Mouse (Mus musculus): Measurements from ENCODE around the gene E2f4. TPM values are rescaled to one million over a fixed set of nuclear protein-coding genes. Genes with fewer than 3 reads are reported as not detected.

Gene E2f4
- 10 to 100 TPM; 36.3 to 41.6 TPM for total RNA-seq (2021)
- long read RNA-seq, experiment 1, transcript E2f4-201 (10 exons, 1,993 nt), result major isoform, 44 of 60 reads
- long read RNA-seq, experiment 1, partial matches to known transcripts, result 8 of 60 reads
- long read RNA-seq, experiment 1, other reads (novel, unspliced or antisense), result 8 of 60 reads
- long read RNA-seq, experiment 2, transcript E2f4-201 (10 exons, 1,993 nt), result major isoform, 47 of 54 reads
- long read RNA-seq, experiment 2, partial matches to known transcripts, result 2 of 54 reads
- long read RNA-seq, experiment 2, other reads (novel, unspliced or antisense), result 5 of 54 reads

GRCm38 (mm10) chr8:105297511-105298192, at the start of gene E2f4:
E2f4 (plus strand) TSS chr8:105297663.
- DNase-seq, result peak; percentile 95

DNA sequence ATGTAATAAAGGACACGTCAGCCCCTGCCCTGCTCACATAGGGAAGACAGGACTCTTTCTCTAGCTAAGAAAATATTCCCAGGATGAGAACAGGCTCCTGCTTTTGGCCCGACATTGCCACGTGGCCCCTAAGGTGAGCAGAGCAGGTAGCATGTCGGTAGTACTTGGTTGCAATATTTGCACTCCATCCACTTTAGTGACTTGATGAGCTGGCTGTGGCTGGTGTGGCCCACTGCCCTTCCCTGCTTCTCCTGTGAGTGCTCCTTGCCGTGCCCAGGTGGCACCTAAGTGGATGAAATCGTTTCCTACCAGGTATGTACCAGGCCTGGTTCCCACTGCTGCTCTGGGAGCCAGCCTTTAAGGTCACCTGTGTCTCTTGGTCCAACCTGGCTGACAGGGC, 45.5 kb upstream of the E2f4 start:
- DNase-seq, result no peak

- DNase-seq, result no peak
Measured at GRCm38 (mm10) chr8:105252680-105253537, 44.6 kb upstream of the E2f4 start.

DNA sequence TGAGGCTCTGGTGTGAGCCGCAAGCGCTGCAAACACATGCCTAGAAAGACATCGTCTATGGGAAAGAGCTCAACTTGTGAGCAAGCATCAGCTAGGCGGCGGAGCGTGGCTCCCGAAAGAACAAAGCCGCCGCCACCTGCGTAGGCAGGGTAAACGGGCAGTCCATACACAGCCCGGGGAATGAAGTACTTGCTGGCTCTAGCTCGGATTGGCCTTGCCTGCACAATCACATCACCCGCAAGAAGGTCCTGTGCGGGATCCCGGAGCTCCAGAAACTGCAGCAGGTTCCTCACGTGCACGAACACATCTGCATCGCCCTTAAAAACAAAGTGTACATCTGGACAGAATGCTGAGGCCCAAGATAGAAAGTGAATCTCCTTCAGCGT, 43.7 kb upstream of the E2f4 start:
- DNase-seq, result no peak

DNA sequence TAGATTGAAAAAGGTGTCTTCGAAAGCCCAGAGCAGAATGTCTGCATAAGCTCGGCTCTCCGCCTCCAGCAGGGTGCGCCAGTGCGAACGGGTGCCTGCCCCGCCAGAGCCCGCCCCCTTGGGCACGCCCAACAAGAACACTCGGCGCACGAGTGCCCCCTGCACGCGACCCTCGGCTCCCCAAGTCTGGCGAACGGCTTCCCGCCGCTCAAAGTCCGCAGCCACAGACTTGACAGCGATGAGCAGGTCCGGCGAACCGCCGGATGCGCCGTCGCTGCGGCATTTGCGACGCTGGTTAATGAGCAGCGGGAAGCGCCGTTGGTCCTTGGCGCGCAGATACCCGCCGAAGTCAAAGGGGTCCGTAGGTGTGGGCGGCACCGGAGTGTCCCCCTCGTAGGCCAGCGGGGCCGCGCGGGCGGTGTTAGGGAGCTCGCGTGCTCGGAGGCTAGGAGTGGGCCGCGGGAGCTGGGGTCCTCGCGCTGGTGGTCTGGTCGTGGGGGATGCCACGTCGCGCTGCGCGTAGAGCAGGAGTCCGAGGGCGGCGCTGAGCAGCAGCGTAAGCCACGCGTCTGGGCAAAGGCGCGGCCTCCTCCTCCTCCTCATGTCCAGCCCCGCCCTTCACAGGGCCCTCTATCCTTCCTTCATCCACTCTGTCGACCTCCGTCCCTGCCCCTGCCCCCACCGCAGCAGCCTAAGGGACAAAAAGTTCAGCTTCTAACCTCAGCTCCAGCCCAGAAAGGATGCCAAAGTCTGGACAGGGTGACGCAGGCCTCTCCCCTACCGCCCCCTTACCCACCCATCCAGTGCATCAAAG, 43.1 kb upstream of the E2f4 start:
- DNase-seq, result peak; percentile 94

- peak; percentile 62 for DNase-seq
Measured at GRCm38 (mm10) chr8:105254966-105255350, 42.5 kb upstream of the E2f4 start, which contains the start of gene B3gnt9. B3gnt9 (minus strand) TSS chr8:105255153.

DNA sequence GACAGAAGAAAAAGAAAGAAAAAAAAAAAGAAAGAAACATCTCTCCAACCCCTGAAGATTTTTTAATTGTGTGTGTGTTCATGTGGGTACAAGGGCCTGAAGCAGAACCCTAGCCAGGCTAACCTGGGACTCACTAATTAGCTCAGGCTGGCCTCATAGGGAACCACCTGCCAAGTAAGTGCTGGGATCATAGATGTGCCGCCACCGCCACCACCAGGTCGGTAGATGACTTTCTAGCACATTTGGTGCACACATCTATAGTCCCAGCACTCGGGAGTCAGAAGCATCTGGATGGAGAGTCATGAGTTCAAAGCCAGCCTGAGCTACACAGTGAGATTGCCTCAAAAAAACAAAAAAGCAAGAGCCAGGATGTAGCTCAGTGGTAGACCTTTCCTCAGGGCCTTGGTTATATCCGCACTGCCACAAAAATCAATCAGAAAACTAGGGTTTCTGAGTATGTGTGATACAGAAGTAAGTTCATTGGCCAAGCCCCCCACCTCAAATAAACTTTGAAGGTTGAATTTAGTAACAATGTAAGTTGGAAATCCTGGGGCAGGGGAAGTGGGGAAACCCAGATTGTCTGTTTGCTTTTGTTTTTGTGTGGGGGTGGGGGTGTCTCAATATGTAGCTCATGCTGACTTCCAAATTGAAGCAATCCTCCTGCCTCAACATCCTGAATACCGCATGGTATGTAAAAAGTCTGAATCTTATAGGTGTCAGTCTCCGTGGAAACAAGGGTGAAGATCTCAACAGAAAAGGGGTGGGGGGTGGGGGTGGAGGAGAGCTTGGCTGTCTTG, 39.9 kb upstream of the E2f4 start:
- DNase-seq, result no peak

- DNase-seq, result peak; percentile 38
Measured at GRCm38 (mm10) chr8:105258911-105259720, 38.3 kb upstream of the E2f4 start.

DNA sequence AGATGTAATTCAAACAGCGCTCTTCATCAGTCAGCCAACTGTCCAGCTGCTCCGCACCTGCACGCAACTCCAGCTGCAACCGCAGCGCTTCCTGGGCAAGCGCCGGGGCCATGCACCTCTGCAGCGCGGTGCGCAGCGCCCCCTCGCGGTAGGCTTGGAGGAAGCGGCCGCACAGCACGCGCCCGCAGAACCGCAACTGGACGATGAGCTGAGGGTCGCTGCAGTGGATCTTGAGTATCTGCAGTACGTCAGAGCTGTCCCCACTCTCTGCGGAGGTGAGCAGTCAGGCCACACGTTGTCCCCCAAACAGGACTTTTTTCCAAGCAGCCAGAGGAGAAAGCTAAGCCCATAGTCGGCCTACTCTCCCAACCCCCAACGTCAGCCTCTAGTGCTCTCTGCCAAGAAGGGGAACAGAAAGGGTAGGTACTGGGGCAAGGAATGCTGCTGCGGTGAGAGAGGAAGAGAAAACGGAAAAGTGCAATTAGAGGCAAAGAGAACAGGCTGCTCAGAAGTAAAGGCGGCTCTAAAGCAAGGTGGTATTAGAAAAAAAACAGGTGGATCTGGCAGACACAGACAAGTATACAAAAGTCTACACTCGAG, 37.6 kb upstream of the E2f4 start:
- DNase-seq, result peak; percentile 90

DNA sequence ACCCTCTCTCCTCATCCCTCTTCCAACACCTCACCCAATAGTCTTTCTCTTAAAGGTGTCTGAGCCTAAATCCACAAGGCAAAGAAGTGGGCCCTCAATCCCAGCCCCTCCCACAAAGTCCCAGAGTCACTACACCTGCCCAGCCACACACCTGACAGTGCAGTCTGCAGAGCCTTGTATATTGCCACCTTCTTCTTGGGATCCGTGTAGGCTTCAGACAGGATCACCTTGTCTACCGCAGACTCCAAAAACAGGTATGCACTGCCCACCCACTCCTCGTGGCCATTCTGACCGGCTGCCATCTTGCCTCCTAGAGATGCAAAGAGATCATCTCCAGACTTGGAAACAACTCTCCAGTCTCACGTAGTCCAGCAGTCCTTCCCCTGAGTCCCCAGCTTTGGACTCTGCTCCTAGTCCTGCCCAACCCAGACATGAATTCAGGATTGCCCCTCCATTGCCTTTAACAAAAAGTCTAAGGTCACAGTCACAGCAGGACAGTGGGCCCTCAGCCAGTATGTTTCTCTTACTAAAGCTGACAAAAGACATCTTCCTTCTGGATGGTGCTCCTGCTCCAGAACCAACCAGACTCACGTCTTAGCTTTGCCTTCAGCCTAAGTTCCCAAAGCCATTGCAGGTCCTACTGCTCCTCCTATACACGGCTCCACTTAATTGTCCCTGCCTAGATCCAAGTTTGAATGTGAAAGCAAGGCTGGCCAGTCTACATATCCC, 36.9 kb upstream of the E2f4 start:
- DNase-seq, result no peak

DNA sequence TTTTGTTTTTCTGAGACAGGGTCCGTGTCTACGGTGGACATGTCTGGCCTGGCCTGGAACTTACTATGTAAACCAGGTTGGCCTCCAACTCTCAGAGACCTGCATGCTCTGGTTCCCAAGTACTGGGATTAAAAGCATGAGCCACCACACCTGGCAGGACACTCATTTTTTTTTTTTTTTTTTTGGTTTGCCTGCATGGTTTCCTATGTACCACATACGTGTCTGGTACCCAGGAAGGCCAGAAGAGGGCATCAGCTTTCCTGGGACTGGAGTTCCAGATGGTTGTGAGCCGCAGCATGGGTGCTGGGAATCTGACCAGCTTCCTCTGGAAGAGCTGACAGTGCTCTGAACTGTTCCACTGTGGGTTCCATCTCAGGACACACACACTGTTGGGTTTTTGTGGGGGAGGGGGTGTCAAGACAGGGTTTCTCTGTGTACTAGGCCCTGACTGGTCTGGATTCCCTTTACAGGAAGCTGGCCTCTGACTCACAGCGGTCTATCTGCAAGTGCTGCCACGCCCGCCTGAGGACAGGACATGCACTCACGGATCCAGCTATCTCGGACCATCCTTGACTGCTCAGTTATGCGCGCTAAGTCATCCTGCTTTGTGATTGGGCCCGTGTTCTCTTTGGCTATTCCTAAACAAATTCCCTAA, 36.0 kb upstream of the E2f4 start:
- no peak for DNase-seq

DNA sequence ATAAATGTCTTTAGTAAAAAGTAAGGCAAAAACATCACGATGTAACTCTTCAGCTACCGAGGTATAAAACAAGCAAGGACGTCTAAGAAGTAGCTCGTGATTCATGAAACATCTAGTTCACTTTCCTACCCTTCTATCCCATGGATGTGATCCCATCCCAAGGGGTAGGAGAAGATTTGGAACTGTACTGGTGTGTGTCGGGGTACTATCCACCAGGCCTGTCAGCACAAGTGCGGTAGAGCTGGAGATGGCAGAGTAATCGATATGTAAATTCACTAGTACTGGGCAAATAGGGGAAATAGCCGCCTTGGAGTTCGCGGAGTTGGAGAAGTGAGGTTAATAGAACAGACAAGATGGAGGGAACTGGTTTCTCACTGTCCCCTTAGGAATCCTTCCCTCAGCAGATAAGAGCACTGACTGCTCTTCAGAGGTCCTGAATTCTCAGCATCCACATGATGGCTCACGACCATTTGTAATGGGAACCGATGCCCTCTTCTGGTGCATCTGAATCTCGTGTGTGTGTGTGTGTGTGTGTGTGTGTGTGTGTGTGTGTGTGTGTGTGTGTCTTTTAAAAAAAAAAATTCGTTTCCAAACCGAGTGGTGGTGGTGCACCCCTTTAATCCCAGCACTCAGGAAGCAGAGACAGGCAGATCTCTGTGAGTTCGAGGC, 34.1 kb upstream of the E2f4 start:
- no peak for DNase-seq

GRCm38 (mm10) chr8:105264024-105264982, 33.2 kb upstream of the E2f4 start, which contains the start of the genes Tradd and Fbxl8:
Tradd (minus strand) TSS chr8:105264609.
Fbxl8 (plus strand) TSS chr8:105264648.
- peak; percentile 89 for DNase-seq

- DNase-seq, result no peak
Measured at GRCm38 (mm10) chr8:105265128-105265527, 32.3 kb upstream of the E2f4 start.

DNA sequence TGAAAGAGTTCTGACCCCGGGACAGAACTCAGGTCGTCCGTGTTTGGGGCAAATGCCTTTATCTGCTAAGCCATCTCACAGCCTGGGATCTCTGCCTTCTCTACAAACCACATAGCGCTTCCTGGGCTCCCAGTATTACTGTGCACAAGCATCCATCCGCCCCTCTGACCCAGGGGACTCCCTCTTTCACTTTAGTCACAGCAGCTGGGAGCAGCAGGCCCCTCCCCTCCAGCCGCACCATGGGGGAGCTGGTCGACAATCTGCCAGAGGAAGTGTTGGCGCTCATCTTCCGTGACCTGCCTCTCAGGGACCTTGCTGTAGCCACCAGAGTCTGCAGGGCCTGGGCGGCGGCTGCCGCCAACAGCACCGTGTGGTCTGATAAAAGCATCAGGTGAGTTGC, 30.7 kb upstream of the E2f4 start:
- no peak for DNase-seq

DNA sequence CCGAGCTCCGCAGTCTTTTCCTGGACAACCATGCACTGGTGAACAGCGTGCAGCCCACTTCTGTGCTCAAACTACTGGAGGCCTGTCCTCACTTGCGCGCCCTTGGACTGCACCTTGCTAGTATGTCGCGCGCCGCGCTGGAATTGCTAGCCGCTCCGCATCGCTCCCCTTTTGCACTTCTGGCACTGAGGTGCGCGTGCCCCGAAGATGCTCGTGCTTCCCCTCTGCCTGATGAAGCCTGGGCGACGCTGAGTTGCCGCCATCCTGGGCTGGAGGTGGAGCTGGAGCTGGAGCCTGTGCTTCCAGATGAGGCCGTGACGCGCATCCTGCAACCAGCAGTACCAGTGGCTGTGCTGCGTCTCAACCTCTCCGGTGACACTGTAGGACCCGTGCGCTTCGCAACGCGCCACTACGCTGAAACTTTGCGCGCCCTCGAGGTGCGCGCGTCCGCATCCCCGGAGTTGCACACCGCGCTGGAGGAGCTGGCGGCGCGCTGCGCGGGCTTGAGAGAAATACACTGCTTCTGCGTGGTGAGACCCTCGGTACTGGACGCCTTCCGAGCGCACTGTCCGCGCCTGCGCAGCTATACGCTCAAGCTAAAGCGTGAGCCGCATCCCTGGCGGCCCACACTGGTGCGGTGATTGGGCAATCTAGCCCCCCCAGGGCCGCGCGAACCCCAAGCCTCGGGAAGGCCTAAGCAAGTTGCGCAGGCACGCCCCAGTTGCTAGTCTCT, 29.0 kb upstream of the E2f4 start:
- DNase-seq, result peak; percentile 49
